Mouse (Mus musculus) layer of hippocampus, adult 8-10 months (tissue): ENCODE results near the gene Avil. TPM values are rescaled to one million over a fixed set of nuclear protein-coding genes. Genes with fewer than 3 reads are reported as not detected.

Experiments used
- DNase-seq, 2 experiments: peaks; one replicate each; pipeline ENCODE4 v3.0.0; 2022; ENCODE audit warnings: low spot score in 2 of 2
- total RNA-seq, 4 experiments: library from RNA; stranded (reverse); gene quantifications; 2 replicates each; pipeline ENCODE4 v1.2.4; 2022

Gene Avil
- total RNA-seq: under 1 TPM; 0.11 to 0.39 (median 0.18) TPM

DNA sequence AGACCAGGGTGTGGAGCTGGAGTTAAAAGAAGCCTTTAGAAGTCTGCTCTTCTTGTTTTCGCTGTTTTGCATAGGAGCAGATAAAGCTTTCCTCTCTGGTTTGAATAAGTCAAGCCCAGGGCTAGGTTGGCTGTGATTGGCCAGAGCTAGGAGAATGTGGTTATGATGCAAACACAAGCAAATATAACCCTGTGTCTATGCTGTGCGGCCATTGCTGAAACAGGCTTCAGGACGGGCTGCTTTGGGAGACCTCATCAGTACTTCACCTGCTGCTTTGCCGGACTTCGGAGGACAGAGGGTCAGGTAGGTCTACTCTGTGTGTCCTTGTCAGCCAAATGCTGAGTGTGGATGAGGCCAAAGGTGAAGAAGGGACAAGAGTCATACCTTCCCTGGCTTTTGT is at the start of gene Avil:
Avil (plus strand) TSS at position 181 of the 400 bp plus-strand sequence.
- no peak for DNase-seq

DNA sequence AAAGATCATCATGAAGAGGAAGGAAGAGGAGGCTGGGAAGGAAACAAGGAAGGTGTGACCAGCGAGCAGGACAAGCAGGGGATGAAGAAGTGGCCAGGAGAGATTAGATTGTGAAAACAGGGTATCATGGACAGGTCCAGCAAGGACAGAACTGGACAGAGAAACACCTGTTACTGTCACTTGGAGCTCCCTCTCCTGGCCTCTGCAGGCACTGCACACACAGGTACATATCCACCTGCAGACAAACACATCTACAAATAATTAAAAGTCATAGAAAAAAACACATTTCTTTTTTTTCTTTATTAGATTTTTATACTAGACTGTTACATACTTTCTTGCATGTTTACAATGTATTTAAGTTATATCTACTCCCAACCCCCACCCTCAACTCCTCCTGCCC is 48.1 kb upstream of the Avil start:
- DNase-seq: no peak

DNA sequence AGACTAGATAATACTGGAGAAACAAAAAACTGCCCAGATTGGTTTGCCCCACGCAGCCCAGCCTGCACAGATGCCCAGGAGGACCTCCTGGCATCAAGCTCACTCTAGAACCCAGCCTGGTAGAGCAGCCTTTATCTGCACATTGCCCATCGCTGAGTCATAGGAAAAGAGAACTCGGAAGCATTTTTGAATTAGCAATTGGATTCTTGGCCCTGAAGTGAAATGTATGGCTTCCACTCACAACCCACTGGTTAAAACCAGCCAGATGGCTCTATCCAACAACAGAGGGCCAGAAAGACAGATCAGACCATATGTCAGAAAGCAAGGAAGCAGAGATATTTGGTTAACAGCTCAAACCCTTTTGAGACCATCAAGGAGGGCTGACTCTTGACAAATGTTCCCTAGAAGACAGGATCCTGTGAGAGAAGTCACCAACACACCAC is 47.5 kb upstream of the Avil start:
- peak; percentile 77 to 83 for DNase-seq

DNA sequence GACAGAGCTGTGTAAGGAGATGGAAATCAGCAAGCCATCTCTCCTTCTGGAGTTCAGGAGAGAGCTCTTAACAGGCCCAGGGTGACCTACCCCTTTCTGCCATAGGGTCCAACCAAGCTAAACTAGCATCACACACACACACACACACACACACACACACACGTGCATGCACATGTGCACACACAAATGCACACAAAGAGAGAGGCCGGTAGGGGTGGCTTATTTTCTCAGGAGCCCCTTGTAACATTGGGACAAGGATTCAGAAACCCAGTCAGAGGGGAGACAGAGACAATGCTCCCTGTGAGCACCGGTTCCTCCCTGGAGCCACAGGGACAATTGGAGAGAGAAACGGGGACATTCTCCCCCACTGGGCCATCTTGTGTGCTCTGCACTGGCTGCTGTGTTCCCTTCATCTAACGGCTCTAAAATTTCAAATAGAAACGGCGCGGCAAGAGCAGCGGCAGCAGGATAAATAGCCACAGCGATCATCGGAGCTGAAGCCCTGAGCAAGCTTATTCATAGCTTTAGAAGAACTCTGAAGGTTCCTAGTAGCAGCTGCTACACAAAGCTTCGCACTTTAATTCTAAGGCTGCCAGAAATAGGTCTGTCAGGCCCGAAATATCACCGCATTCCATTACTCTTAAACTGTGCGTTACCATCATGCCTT is 43.7 kb upstream of the Avil start:
- no peak for DNase-seq

DNA sequence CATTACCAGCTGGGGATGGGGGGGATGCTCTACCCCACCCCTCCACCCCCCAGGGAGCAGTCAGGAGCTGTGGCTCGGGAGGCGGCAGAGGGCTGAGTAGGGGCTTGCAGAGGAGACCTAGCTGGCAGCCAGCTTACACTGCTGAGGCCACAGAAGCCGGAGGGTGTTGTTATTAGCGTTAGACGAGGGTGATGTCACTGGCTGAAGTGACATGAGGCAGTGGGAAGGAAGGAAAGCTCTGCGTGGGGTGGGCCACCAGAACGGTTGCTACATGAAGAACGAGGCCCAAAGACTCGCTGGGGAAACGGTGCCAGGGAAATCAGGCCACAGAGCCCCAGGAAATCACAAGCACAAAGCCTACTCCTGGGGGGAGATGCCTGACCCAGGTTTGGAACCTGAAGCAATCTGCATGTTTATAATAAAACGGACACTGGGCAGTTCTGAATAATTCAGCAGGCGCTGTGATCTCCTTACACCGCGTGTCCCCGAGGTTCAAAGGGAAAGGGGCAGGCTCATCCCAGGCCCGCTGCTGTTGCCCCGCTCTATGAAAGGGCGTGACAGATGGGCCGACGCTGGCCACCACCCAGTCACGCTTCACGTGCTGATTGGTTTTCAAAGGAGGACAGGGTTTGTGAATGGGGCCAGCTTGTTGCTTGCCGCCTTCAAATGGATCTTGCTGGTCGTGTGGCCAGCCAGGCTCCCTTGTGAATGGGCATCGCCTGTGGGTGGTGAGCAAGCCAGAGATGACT is 43.0 kb upstream of the Avil start:
- peak; percentile 54 to 75 for DNase-seq

DNA sequence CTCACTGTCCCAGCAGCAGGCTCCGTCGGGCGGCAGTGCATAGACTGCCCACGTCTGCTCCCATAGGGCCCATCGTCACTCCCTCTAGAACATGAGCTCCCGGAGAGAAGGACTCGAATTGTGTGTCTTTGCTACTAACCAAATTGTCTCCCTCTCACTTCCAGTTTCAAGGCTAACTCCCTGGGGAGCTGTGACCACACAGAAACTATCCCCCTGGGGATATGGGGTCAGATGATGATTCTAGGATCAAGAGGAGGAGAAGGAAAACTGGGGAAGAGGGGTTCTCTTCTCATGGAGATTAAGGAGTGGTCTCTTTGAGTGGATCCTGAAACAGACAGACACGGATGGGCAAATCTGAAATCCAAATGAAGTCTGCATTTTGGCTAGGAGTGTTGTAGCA is 40.0 kb upstream of the Avil start:
- no peak for DNase-seq

DNA sequence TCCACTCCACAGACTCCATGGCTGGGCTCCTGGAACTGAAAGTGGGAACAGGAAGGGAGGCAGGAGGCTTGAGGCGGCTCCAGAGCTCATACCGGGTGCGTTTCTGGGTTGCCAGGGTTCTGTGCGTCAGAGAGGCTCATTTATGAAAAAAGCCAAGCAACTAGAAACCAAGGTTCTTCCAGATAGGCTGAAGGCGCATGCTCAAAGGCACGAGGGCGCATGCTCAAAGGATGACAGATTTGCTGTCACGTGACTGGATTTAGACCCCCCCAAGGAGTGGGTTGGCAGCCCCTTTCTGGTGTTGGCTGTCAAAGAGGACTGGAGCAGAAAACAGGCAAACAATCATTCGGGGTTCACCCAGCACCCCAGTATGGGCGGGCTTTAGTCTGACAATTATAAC is 38.8 kb upstream of the Avil start:
- peak; percentile 62 for DNase-seq

DNA sequence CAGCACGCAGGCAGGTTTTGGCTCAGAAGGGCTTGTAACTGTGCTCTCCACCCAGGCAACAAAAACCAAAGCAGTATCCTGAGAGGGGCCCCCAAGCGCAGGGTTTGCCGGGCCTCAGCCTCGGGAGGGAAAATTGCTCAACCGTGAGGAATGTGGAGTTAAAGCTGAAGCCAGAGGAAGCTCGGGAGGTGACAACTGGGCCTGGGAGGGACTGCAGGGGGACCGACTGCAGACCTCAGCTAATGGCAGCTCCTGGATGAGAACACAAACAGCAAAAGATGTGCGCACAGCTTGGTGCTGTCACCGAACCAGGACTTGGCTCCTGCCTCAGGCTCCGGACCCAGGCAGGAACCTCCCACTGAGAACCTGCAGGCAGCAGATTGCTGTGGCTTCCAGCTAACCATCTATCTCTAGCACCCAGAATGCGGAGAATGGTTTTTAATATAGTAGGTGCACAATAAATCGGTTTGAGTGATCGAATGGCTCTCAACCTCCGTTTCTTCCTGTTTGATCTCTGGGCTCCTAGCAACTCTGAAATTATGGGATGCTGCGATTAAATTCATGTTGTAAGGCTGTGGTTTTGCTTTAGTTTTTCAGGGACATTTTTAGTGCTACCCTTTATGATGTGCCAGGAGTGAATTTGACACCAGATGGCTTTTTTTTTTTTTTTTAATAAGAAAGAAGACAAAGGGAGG is 38.1 kb upstream of the Avil start:
- DNase-seq: peak; percentile 60 to 68

DNA sequence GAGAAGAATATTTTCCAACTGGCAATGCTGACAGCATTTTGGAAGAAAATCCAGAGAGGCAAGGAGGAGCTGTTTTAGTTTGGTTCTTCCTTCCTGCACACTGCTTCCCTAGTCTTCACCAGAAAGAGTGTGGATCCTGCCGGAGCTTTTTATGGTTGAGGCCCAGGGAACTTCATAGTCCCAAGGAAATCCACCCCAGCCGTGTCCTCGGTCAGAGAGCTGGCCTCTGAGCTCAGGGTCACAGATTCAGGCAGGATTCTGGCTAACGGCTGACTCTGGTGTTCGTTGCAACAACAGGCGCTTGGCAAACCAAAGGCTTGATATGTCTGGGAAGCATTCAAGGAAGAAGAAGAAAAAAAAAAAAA is 37.6 kb upstream of the Avil start:
- DNase-seq: no peak

DNA sequence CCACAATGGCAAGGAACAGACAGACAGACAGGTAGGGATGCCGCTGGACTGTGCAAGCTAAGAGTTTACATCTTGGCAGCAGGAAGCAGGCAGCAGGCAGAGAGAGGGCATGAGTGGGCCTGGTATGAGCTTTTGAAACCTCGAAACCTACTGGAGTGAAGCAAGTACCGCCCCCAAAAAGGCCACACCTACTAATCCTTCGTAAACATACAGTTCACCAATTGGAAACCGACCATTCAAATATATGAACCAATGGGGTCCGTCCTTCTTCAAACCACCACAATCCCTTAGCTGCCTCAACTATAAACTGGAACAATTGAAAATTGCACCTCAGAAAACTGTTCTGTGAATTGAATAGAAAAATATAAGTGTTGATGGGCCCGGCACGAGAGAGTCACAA is 36.7 kb upstream of the Avil start:
- no peak for DNase-seq

DNA sequence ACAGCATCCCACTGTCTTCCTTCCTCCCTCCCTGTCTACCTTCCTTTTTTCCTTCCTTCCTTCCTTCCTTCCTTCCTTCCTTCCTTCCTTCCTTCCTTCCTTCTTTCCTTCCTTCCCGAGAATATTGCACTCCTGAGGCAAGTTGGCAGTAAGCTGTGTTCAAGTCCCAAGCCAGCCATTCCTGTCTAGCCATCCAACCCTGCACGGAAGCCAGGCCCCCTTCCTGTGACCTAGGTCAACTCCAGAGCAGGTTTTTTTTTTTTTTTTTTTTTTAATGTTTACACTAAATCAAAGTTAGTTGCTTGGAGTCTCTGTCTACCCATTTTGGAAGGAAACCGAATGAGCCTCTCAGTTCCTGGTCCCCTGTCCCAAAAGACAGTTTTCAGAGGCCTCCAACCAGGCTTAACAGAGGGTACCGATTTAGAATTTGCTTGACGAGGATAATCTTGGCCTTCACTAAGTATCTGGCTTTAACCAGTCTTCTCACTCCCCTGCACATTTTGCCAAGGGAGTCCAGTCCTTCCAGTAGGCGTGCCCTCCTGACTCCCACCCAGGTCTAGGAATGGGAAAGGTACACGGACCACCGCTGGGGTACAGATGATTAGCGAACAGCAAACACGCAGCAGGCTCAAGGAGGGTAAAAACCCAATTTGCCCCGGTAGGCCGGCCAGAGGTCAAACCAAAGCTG is 29.0 kb upstream of the Avil start:
- no peak for DNase-seq

DNA sequence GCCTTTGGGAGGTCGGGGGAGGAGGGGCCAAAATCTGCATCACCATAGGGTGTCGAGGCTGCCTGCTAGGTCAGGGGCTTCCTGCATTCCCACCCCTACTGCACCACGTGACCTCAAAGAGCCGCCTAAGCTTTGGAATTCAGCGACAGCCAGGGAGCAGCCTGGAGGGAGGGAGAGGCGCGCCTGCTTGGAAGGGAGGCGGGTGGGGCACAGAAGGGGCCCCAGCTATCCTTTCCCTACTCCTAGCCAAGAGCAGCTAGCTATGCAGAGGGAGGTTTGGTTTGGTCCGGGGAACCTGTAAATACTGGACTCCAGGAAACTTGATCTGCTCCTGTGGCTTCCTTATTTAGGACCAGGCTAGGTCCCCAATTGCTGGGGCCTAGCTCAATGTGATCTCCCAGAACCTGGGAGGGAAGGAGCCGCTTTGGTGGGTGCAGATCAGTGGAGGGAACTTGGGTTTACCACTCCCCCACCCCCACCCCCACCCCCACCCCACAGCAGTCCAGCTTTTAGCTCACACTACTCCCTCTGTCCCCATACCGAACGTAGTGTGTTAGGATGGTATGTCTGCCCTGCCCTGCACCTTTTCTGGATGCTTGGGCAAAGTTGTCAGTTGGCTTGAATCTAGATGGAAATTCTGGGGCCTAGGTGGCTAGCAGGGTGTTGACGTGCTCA is 28.3 kb upstream of the Avil start:
- no peak for DNase-seq

DNA sequence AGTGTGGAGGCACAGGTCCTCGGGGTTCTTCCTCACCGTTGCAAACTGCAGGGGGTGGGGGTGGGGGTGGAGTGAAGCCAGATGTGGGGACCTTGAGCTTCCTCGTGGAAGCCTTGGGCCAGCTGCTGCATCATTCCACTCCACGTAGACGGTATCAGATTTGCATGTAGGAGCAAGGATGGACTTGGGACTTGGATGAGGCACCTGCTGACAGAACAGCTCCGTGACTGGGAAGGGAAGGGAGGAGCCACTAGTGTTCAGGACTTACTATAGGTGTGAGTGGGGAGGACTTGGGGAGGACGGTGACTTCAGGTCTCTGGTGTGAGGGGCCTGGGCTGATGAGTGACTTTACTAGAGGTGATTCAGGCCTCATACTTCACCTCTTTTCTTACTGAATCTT is 27.5 kb upstream of the Avil start:
- no peak for DNase-seq

DNA sequence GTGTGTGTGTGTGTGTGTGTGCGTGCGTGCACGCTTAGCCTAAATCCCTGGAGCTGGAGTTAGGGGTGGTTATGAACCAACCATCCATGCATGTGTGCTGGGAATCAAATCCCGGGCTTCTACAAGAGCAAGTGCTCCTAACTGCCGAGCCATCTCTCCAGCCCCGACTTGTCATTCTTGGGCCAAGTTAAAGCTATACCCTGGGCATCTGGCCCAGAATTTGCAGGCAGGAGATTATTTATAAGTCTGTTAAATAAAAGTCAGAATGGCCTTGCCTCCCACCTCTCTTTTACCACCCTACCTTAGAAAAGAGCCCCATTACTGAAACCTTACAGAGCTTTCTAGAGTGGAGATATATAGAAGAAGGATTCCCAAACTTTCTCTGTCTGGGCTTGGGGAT is 24.8 kb upstream of the Avil start:
- DNase-seq: no peak

DNA sequence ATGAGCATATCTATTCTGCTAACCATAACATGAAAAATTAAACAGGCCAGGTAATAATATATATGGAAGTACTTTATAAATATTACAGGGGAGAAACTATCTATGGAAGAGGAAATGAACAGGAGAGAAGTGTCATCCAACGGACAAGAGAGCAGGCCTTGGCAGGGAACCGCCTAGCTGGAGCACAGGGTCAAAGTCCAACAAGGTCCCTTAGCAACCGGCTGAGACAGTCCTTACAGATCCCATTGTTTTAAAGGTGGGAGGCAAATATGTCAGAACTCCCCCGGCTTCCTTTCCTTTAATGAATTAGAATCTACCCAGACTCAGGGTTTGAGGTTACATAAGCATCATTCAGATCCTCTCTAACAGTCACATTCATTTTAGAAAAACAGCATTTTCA is 23.4 kb upstream of the Avil start:
- no peak for DNase-seq

DNA sequence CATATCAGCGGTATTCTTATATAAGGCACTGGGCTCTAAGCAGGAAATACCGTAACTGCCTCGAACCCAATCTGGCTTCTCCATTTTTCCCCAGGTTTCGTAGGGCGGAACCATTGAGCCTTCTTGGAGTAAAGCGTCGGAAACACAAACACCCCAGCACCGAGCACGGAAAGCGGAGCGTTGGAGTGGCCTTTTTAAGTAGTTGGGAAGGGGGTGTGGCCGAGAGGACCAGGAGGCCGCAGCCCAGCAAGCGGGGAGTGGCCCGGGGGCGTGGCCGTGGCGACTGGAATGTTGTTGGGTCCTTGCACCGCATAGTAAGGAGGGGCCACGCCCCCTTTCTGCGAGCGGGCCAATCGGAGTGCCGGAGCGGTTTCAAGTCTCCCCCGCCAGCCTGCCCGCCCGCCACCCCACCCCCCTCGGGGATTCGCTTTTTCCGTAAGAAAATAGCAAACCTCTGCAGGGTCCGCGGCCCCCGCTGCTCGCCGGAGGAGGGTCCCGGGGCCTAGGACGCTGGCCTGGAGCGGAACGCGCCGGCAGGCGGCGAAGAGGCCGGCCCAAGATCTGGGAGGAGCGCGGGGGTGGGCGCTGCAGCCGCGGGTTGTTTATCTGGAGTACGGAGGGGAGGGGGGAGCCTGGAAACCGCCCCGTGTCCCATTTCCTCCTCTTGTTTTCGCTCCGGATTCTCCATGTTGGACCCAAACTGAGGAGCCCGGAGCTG is 22.1 kb upstream of the Avil start, which contains the start of gene Ctdsp2:
Ctdsp2 (plus strand) TSS at position 441 of the 718 bp plus-strand sequence.
- DNase-seq: peak; percentile 99 to 100

DNA sequence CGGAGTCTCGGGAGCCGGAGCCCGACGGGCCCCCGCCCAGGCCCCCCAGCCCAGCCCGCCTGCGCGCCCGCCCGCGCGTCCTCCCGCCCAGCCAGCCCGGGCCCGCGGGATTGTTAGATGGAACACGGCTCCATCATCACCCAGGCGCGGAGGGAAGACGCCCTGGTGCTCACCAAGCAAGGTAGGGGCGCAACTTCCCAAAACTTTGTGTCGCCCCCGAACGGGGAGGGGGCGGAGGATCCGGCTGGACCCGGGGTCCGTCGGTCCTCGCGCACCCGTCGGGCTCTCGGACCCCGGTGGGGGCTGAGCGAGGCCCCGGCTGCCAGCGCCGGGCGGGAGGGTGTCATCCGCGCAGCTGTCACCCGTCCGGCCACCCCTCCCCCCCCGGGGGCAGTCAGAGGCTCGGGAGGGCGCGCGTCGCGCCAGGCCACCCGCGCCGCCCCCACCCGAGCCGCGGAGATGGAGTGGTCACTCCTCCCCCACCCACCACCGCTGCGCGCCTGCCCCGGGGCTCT is 21.3 kb upstream of the Avil start:
- no peak for DNase-seq

DNA sequence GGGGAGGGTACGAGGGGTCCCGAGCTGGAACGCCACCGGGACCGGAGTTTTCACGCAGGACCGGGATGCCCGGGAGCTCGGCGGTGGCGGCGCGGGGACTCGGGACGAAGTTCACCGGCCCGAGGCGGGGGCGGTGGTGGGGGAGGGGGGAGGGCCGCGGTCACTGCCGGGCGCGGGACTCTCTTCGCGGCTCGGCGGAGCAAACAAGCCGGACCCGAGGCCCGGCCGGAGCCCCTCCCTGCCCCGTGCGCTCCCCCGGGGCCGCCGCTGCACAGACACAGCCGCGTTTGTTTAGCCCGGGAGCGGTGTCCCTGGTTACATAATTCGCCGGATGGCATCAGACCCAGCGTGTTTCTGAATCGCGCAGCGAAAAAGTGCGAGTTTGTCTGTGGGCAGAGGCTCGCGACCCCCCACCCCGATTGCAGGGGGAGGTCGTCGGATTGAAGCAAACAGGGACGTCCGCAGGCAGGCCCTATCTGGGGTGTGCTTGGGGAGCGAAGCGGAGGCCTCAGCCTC is 20.8 kb upstream of the Avil start:
- peak in 1 of 2 experiments; percentile 60 for DNase-seq

DNA sequence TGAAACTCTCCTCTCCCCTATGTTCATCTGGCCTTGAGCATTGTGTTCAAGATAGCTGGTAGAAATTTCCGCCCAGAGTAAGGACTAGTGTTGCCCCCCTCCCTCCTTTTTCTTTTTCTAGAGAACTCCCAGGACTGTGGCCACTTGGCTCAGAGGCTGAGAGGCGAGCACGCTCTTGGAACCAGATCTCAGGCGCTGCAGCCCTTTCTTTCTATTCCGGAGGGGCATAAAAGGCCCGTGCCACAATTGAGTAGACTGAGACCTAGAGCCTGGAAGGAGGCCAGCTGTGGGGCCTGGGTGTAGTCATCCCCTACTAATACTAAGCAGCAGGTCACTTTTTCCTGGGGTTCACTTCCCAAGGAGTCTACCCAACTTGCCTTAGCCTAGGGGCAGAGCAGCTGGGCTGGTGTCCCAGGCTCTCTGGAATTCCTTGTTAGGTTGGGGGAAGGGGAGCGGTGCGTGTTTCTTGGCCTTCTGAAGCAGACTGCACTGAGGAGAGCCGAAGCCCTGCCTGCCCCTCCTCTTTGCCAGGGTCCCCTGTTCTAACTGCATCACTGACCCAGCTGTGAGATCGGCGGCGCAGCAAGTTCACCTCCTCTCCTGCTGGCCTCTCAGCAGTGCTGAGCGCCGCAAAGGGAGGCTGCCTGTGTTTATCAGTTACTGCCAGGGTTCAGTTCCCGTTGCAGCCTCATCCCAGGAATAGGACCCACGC is 20.1 kb upstream of the Avil start:
- peak; percentile 65 to 66 for DNase-seq
